Mouse (Mus musculus): Measurements from ENCODE around the gene Gm42715. TPM values are rescaled to one million over a fixed set of nuclear protein-coding genes. Genes with fewer than 3 reads are reported as not detected.
"Not testable (repeated sequence)": the region's sequence is repeated elsewhere in the genome, so short reads cannot be mapped to it uniquely, and the experiment has no call there.

Gene Gm42715
- polyA plus RNA-seq, 1 experiment from 2014 or later = 26.0 TPM

- Histone ChIP-seq H3K9ac (ENCODE audit: low read depth, low read length) (no peak overlapping the region), H3K9me3 (ENCODE audit: control insufficient read depth, low read length) (no peaks in the 10 kb centered on the region), H3K4me1 (replicated peaks; ENCODE audit: control insufficient read depth, insufficient read depth, low read length) (peaks cover 8% of the 10 kb centered on the region; the same call in 1 of the 2 replicates), H3K27me3 (ENCODE audit: control insufficient read depth, insufficient read depth, low read length) (no peaks in the 10 kb centered on the region), H3K4me3 (ENCODE audit: low read depth, low read length) (no peak overlapping the region), H3K36me3 (ENCODE audit: control insufficient read depth, insufficient read depth, low read length) (peaks cover 24% of the 10 kb centered on the region), H3K27ac (ENCODE audit: low read depth, low read length) (no peak overlapping the region), H3K4me2 (replicated peaks; ENCODE audit: low read depth, low read length) (no peak overlapping the region)
- no peak for ATAC-seq (ENCODE audit: low FRiP score)
- WGBS = 95% methylated on average over 11 of the region's 11 CpGs
- DNase-seq (ENCODE audit: low spot score) = no peak
Observed at GRCm38 (mm10) chr7:127476336-127476735, 43.0 kb upstream of the Gm42715 start.

DNA sequence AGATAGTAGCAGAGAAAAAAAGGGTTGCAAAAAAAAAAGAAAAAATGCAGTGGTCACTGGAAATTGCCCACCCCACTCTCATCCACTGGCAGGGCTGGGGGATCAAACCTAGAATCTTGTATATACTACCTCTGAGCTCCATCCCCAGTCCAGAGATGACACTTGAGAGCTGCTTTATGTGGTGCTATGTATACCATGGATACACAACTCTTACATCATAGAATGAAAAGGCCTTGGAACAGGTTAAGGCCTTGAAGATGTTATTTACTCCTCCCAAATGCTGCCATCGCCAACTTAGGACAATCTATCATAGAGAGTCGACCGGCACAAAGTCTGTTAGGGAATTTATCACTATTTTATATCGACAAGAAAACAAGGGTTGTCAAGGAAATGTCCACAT, 42.5 kb upstream of the Gm42715 start:
- Histone ChIP-seq H3K4me3 (ENCODE audit: low read depth, low read length) (peak overlapping the region; percentile 90), H3K9me3 (ENCODE audit: control insufficient read depth, low read length) (no peaks in the 10 kb centered on the region), H3K36me3 (ENCODE audit: control insufficient read depth, insufficient read depth, low read length) (peaks cover 24% of the 10 kb centered on the region), H3K27me3 (ENCODE audit: control insufficient read depth, insufficient read depth, low read length) (no peaks in the 10 kb centered on the region), H3K9ac (ENCODE audit: low read depth, low read length) (peak overlapping the region; percentile 84; the same call in 1 of the 2 replicates), H3K4me1 (replicated peaks; ENCODE audit: control insufficient read depth, insufficient read depth, low read length) (peaks cover 8% of the 10 kb centered on the region; the same call in 1 of the 2 replicates), H3K27ac (ENCODE audit: low read depth, low read length) (peak overlapping the region; percentile 95; the same call in 1 of the 2 replicates), H3K4me2 (replicated peaks; ENCODE audit: low read depth, low read length) (peak overlapping the region; percentile 87; the same call in 1 of the 2 replicates)
- no peak for DNase-seq (ENCODE audit: low spot score)
- WGBS = 84% methylated on average over 4 of the region's 4 CpGs
- no peak for ATAC-seq (ENCODE audit: low FRiP score)

DNA sequence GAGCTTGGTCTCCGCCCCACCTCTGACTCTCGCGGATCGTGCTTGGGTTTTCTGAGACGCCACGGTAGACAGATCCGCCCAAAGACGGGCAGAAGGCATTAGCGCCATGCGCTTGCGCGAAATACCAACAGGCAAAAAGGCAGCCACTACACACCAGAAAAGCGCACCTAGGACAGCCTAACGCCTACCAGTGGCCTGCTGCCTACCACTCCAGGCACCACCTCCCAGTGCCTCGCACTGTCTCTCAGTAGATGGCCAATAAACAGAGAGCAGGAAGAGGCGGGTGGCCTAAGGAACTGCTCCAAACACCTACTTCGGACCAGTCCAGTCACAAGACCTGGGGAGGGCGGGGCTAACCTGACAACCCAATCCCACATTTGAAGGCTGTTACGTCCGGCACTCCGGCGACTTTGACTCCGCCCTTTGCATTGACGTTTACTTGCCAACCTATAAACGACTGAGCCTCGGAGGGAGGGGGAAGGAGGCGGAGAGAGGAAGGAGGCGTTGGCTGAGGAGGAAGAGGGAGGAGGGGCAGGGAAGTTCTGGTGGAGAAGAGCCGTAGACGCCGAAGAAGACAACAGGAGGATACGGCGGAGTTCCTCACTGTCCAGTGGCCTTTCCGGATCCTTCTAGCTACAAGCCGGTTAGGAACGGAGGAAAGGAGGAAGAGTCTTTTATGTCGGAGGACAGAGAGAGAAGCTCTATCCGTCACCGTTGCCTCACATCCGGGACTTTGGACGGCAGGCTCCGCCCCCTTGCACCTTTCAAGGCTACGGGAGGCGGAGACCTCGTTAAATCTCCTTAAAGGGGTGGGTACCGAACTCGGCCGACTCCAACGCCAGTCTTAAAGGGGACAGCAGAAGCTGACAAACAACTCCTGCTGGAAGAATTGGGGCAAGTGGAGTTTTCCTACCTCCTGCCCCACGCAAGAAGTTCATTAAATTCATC, 41.4 kb upstream of the Gm42715 start:
- Histone ChIP-seq H3K27ac (ENCODE audit: low read depth, low read length) (peak overlapping the region; percentile 95), H3K4me2 (replicated peaks; ENCODE audit: low read depth, low read length) (peak overlapping the region; percentile 87), H3K4me3 (ENCODE audit: low read depth, low read length) (peak overlapping the region; percentile 90), H3K9ac (ENCODE audit: low read depth, low read length) (peak overlapping the region; percentile 84), H3K36me3 (ENCODE audit: control insufficient read depth, insufficient read depth, low read length) (peaks cover 24% of the 10 kb centered on the region), H3K27me3 (ENCODE audit: control insufficient read depth, insufficient read depth, low read length) (no peaks in the 10 kb centered on the region), H3K9me3 (ENCODE audit: control insufficient read depth, low read length) (no peaks in the 10 kb centered on the region), H3K4me1 (replicated peaks; ENCODE audit: control insufficient read depth, insufficient read depth, low read length) (peaks cover 8% of the 10 kb centered on the region; the same call in 1 of the 2 replicates)
- peak; percentile 92 for ATAC-seq (ENCODE audit: low FRiP score)
- WGBS = under 1% methylated on average over 50 of the region's 50 CpGs
- DNase-seq (ENCODE audit: low spot score) = peak; percentile 100

- Histone ChIP-seq H3K4me3 (ENCODE audit: low read depth, low read length) (peak within 1 kb of the TSS; percentile 90), H3K36me3 (ENCODE audit: control insufficient read depth, insufficient read depth, low read length) (peaks cover 19% of the 10 kb centered on the region), H3K4me2 (replicated peaks; ENCODE audit: low read depth, low read length) (peak within 1 kb of the TSS; percentile 87), H3K27ac (ENCODE audit: low read depth, low read length) (peak within 1 kb of the TSS; percentile 95), H3K4me1 (replicated peaks; ENCODE audit: control insufficient read depth, insufficient read depth, low read length) (peaks cover 8% of the 10 kb centered on the region; the same call in 1 of the 2 replicates), H3K9ac (ENCODE audit: low read depth, low read length) (peak within 1 kb of the TSS; percentile 84), H3K9me3 (ENCODE audit: control insufficient read depth, low read length) (no peaks in the 10 kb centered on the region), H3K27me3 (ENCODE audit: control insufficient read depth, insufficient read depth, low read length) (no peaks in the 10 kb centered on the region)
- ATAC-seq (ENCODE audit: low FRiP score) = peak; percentile 83
- DNase-seq (ENCODE audit: low spot score) = peak; percentile 93
- under 1% methylated on average over 41 of the region's 62 CpGs for WGBS
Observed at GRCm38 (mm10) chr7:127478635-127479317, 40.6 kb upstream of the Gm42715 start, which contains the start of gene Fbrs. Gene Fbrs (plus strand): TSS chr7:127479199.

DNA sequence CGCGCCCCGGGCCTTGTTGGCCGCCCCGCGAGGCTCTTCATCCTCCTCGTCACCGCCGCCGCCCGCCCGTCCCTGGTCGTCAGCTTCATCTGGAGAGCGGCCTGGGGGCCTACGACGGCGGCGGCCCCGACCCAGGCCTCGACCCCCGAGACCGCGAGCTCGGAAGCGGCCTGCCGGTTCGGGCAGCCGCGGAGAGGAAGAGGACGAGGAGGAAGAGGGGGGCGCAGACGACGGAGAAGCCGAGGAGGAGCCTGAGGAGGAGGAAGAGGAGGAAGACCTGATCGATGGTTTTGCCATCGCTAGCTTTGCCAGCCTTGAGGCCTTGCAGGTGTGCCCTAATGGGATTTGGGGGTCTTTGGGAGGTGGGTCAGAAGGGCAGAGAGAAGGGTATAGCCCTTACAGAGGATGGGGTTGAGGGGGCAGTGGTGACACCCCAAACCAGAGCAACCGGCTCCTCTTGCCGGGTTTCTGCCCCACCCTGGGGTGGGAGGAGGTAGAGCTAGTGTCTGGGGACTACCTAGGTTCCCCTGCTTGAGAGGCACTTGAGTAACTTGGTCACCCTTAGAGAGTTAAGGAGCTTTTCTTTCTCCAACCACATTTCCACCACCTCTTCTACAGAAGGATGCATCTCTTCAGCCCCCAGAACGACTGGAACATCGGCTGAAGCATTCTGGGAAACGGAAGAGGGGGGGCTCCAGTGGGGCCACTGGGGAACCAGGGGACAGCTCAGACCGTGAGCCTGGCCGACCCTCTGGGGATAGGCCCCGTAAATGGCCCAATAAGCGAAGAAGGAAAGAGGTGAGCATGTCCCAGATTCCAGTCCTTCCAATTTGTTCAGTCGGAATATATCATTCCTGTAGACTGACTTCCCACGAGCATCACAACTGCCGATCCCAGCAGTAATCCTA, 39.8 kb upstream of the Gm42715 start:
- Histone ChIP-seq H3K4me3 (ENCODE audit: low read depth, low read length) (peak overlapping the region; percentile 90), H3K9me3 (ENCODE audit: control insufficient read depth, low read length) (no peaks in the 10 kb centered on the region), H3K27me3 (ENCODE audit: control insufficient read depth, insufficient read depth, low read length) (no peaks in the 10 kb centered on the region), H3K27ac (ENCODE audit: low read depth, low read length) (peak overlapping the region; percentile 95), H3K4me2 (replicated peaks; ENCODE audit: low read depth, low read length) (peak overlapping the region; percentile 87), H3K9ac (ENCODE audit: low read depth, low read length) (peak overlapping the region; percentile 84), H3K4me1 (replicated peaks; ENCODE audit: control insufficient read depth, insufficient read depth, low read length) (peaks cover 8% of the 10 kb centered on the region; the same call in 1 of the 2 replicates), H3K36me3 (ENCODE audit: control insufficient read depth, insufficient read depth, low read length) (peaks cover 14% of the 10 kb centered on the region)
- no peak for ATAC-seq (ENCODE audit: low FRiP score)
- peak; percentile 11 for DNase-seq (ENCODE audit: low spot score)
- WGBS = 5% methylated on average over 47 of the region's 48 CpGs

GRCm38 (mm10) chr7:127480321-127480720, 39.1 kb upstream of the Gm42715 start:
- no peaks in the 10 kb centered on the region for H3K27me3 ChIP-seq (ENCODE audit: control insufficient read depth, insufficient read depth, low read length)
- H3K4me3 ChIP-seq (ENCODE audit: low read depth, low read length) = peak overlapping the region; percentile 90
- peaks cover 8% of the 10 kb centered on the region; the same call in 1 of the 2 replicates for H3K4me1 ChIP-seq (replicated peaks; ENCODE audit: control insufficient read depth, insufficient read depth, low read length)
- no peak for ATAC-seq (ENCODE audit: low FRiP score)
- H3K36me3 ChIP-seq (ENCODE audit: control insufficient read depth, insufficient read depth, low read length) = peaks cover 10% of the 10 kb centered on the region
- H3K4me2 ChIP-seq (replicated peaks; ENCODE audit: low read depth, low read length) = peak overlapping the region; percentile 87
- no peak for DNase-seq (ENCODE audit: low spot score)
- H3K9me3 ChIP-seq (ENCODE audit: control insufficient read depth, low read length) = no peaks in the 10 kb centered on the region
- WGBS = 74% methylated on average over 2 of the region's 2 CpGs
- H3K27ac ChIP-seq (ENCODE audit: low read depth, low read length) = no peak overlapping the region
- peak overlapping the region; percentile 84; the same call in 1 of the 2 replicates for H3K9ac ChIP-seq (ENCODE audit: low read depth, low read length)

- H3K36me3 ChIP-seq (ENCODE audit: control insufficient read depth, insufficient read depth, low read length) = peaks cover 17% of the 10 kb centered on the region
- no peaks in the 10 kb centered on the region for H3K9me3 ChIP-seq (ENCODE audit: control insufficient read depth, low read length)
- H3K9ac ChIP-seq (ENCODE audit: low read depth, low read length) = no peak overlapping the region
- no peak overlapping the region for H3K27ac ChIP-seq (ENCODE audit: low read depth, low read length)
- H3K4me3 ChIP-seq (ENCODE audit: low read depth, low read length) = no peak overlapping the region
- H3K4me1 ChIP-seq (replicated peaks; ENCODE audit: control insufficient read depth, insufficient read depth, low read length) = peaks cover 2% of the 10 kb centered on the region; the same call in 1 of the 2 replicates
- WGBS = 88% methylated on average over 5 of the region's 5 CpGs
- no peak overlapping the region for H3K4me2 ChIP-seq (replicated peaks; ENCODE audit: low read depth, low read length)
- DNase-seq (ENCODE audit: low spot score) = no peak
- no peak for ATAC-seq (ENCODE audit: low FRiP score)
- no peaks in the 10 kb centered on the region for H3K27me3 ChIP-seq (ENCODE audit: control insufficient read depth, insufficient read depth, low read length)
Observed at GRCm38 (mm10) chr7:127485416-127485815, 34.0 kb upstream of the Gm42715 start.

- H3K4me2 ChIP-seq (replicated peaks; ENCODE audit: low read depth, low read length) = not testable (repeated sequence)
Observed at GRCm38 (mm10) chr7:127488364-127488763, 31.0 kb upstream of the Gm42715 start.

More at GRCm38 (mm10) chr7:127488364-127488763, 31.0 kb upstream of the Gm42715 start:
- H3K4me3 ChIP-seq (ENCODE audit: low read depth, low read length); H3K27ac ChIP-seq (ENCODE audit: low read depth, low read length); H3K27me3 ChIP-seq (ENCODE audit: control insufficient read depth, insufficient read depth, low read length); ATAC-seq (ENCODE audit: low FRiP score); DNase-seq (ENCODE audit: low spot score); H3K9me3 ChIP-seq (ENCODE audit: control insufficient read depth, low read length); H3K4me1 ChIP-seq (replicated peaks; ENCODE audit: control insufficient read depth, insufficient read depth, low read length); H3K9ac ChIP-seq (ENCODE audit: low read depth, low read length): not testable (repeated sequence)
- peaks cover 18% of the 10 kb centered on the region for H3K36me3 ChIP-seq (ENCODE audit: control insufficient read depth, insufficient read depth, low read length)
- WGBS = 92% methylated on average over 4 of the region's 5 CpGs

All from hindbrain, embryonic 11.5 days (tissue).